Mouse (Mus musculus) heart, postnatal 0 days (tissue): ENCODE results near the gene Bsnd.

Experiments
- CTCF ChIP-seq: IDR thresholded peaks from 2 replicates; pipeline ENCODE4 v1.5.1; 2016; ENCODE audit warnings: antibody characterized with exemption, control low read depth, low read depth
- EP300 ChIP-seq: IDR thresholded peaks from 2 replicates; pipeline ENCODE4 v1.6.1; 2016; ENCODE audit warnings: antibody characterized with exemption, low read depth

DNA sequence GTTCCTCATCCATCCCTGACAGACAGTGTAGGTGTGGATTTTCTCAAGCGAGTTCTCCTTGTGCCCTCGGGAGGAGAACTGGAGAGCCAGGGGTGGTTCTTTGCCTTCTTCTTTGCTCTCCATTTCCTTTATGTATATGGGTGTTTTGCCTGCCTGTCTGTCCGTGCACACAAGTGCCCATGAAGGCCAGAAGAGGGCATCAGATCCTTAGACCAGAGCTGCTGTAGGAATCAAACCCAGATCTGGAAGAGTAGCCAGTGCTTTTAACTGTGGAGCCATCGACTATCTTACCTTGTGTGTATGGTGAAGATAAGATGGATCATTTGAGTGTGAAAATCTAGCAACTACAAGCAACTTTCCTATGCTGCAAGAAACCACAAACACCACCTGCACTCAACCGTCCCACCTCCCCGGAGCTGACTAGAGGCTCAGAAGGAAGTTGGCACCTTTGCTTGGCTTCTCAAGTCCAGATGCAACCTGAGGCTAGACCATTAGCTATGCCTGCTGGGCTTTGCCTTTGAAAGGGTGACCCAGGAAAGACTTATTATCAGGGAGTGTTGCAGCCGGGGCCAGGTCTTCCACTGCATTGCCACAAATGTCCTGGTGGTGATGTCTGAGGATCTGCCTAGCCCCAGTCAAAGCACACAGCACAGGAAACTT lies 41.5 kb upstream of the Bsnd start:
- TF ChIP-seq CTCF = peak; percentile 37
- no peak for TF ChIP-seq EP300
